Mouse (Mus musculus): Measurements from ENCODE around the gene Nol9.

DNA sequence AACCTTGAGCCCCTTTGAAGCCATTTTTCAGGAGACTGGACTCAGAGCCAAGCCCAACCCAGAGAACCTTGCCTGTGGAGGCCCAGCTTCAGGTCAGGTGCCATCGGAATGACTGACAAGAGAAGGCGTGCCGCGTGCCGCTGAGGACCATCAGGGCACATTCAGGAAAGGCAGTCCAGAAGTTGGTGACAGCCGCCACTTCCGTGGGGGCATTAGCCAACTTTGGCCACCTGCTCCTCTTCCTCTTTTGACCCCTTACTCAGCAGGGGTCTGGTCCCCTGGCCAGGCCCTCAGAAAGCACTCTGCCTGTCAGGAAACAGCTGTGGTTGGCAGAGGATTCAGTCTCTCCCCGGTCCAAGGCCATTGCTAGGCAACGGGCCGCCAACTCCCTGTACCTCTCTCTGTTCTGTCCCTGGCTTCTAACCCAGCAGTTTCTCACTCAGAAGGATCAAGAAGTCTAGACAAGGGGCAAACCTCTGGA lies 33.0 kb downstream of the Nol9 start, which contains the start of gene Plekhg5:
- TF ChIP-seq POLR2A (IDR thresholded peaks at IDR 0.05; ENCODE audit: control insufficient read depth in 1 of 2, insufficient read depth in 1 of 2, low read depth in 1 of 2, low read length in 2 of 2, poor library complexity in 1 of 2): no peak
- no peak for TF ChIP-seq TBP (IDR thresholded peaks at IDR 0.05; ENCODE audit: low read depth, low read length)
- no peak for TF ChIP-seq ZNF384 (IDR thresholded peaks at IDR 0.05; ENCODE audit: low read depth, low read length)

Data from MEL (cell line).